Mouse (Mus musculus): ENCODE measurements around the gene Cma2. TPM values are rescaled to one million over a fixed set of nuclear protein-coding genes. Genes with fewer than 3 reads are reported as not detected.
"Not testable (repeated sequence)": the region's sequence is repeated elsewhere in the genome, so short reads cannot be mapped to it uniquely, and the experiment has no call there.

The Cma2 gene
- polyA plus RNA-seq, 1 experiment = not detected

- no peak overlapping the region for H3K4me3 ChIP-seq (ENCODE audit: low read depth, low read length)
- no peaks in the 10 kb centered on the region for H3K27me3 ChIP-seq (ENCODE audit: control insufficient read depth, insufficient read depth, low read length, poor library complexity, severe bottlenecking)
- no peaks in the 10 kb centered on the region for H3K9me3 ChIP-seq (replicated peaks; ENCODE audit: control insufficient read depth, insufficient read depth, low read length, poor library complexity, severe bottlenecking)
- H3K4me1 ChIP-seq (ENCODE audit: control insufficient read depth, insufficient read depth, low read length) = no peaks in the 10 kb centered on the region
- TF ChIP-seq POLR2A (IDR thresholded peaks at IDR 0.05; ENCODE audit: insufficient read depth, low read length) = no peak
- no peak for TF ChIP-seq EP300 (IDR thresholded peaks at IDR 0.05; ENCODE audit: insufficient read depth, low read depth, low read length)
- no peak for TF ChIP-seq CTCF (IDR thresholded peaks at IDR 0.05; ENCODE audit: low read depth, low read length)
- H3K9ac ChIP-seq (ENCODE audit: low read depth, poor library complexity, severe bottlenecking) = no peak overlapping the region
- H3K36me3 ChIP-seq (ENCODE audit: control insufficient read depth, insufficient read depth, low read length, poor library complexity, severe bottlenecking) = no peaks in the 10 kb centered on the region
- H3K27ac ChIP-seq (ENCODE audit: insufficient read depth, low read length) = no peak overlapping the region
Observed at GRCm38 (mm10) chr14:55946269-55946969, 4.4 kb upstream of the Cma2 start.

DNA sequence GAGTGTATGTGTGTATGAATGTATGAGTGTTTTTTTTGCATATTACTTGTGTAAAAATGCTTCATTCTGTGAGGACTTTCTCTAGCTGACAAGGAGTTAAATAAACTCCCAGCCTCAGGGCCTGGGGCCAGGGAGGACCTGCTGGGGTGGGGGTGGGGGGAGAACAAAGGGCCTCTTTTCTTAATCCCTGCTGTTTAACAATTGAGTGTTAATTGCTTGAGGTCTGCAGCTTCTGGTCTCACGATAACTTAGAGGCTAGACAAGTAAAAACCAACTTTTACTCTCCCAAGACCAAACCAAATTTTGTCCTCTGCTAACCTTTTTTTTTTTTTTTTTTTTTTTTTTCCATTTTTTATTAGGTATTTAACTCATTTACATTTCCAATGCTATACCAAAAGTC, 12.5 kb downstream of the Cma2 start:
- TF ChIP-seq EP300 (IDR thresholded peaks at IDR 0.05; ENCODE audit: insufficient read depth, low read depth, low read length) = peak; percentile 80
- TF ChIP-seq CTCF (IDR thresholded peaks at IDR 0.05; ENCODE audit: low read depth, low read length) = no peak
- no peak overlapping the region for H3K27ac ChIP-seq (ENCODE audit: insufficient read depth, low read length)

GRCm38 (mm10) chr14:55963900-55964299, 13.1 kb downstream of the Cma2 start:
- H3K27me3 ChIP-seq (ENCODE audit: control insufficient read depth, insufficient read depth, low read length, poor library complexity, severe bottlenecking); H3K4me3 ChIP-seq (ENCODE audit: low read depth, low read length); H3K9me3 ChIP-seq (replicated peaks; ENCODE audit: control insufficient read depth, insufficient read depth, low read length, poor library complexity, severe bottlenecking); H3K27ac ChIP-seq (ENCODE audit: insufficient read depth, low read length); H3K9ac ChIP-seq (ENCODE audit: low read depth, poor library complexity, severe bottlenecking); H3K36me3 ChIP-seq (ENCODE audit: control insufficient read depth, insufficient read depth, low read length, poor library complexity, severe bottlenecking); H3K4me1 ChIP-seq (ENCODE audit: control insufficient read depth, insufficient read depth, low read length): not testable (repeated sequence)
- TF ChIP-seq CTCF (IDR thresholded peaks at IDR 0.05; ENCODE audit: low read depth, low read length) = peak; percentile 54

More for the DNA sequence above, 12.5 kb downstream of the Cma2 start:
- no peaks in the 10 kb centered on the region for H3K4me1 ChIP-seq (ENCODE audit: control insufficient read depth, insufficient read depth, low read length)
- H3K27me3 ChIP-seq (ENCODE audit: control insufficient read depth, insufficient read depth, low read length, poor library complexity, severe bottlenecking) = no peaks in the 10 kb centered on the region
- H3K4me3 ChIP-seq (ENCODE audit: low read depth, low read length) = no peak overlapping the region
- no peak overlapping the region for H3K9ac ChIP-seq (ENCODE audit: low read depth, poor library complexity, severe bottlenecking)
- no peaks in the 10 kb centered on the region; the same call in 1 of the 2 replicates for H3K9me3 ChIP-seq (replicated peaks; ENCODE audit: control insufficient read depth, insufficient read depth, low read length, poor library complexity, severe bottlenecking)
- H3K36me3 ChIP-seq (ENCODE audit: control insufficient read depth, insufficient read depth, low read length, poor library complexity, severe bottlenecking) = no peaks in the 10 kb centered on the region

GRCm38 (mm10) chr14:55987464-55987863, 36.7 kb downstream of the Cma2 start:
- H3K9ac ChIP-seq (ENCODE audit: low read depth, poor library complexity, severe bottlenecking); H3K4me1 ChIP-seq (ENCODE audit: control insufficient read depth, insufficient read depth, low read length); H3K4me3 ChIP-seq (ENCODE audit: low read depth, low read length); H3K27ac ChIP-seq (ENCODE audit: insufficient read depth, low read length); H3K27me3 ChIP-seq (ENCODE audit: control insufficient read depth, insufficient read depth, low read length, poor library complexity, severe bottlenecking); H3K36me3 ChIP-seq (ENCODE audit: control insufficient read depth, insufficient read depth, low read length, poor library complexity, severe bottlenecking); H3K9me3 ChIP-seq (replicated peaks; ENCODE audit: control insufficient read depth, insufficient read depth, low read length, poor library complexity, severe bottlenecking): not testable (repeated sequence)

GRCm38 (mm10) chr14:56013147-56013546, 62.4 kb downstream of the Cma2 start:
- Histone ChIP-seq H3K36me3 (ENCODE audit: control insufficient read depth, insufficient read depth, low read length, poor library complexity, severe bottlenecking) (no peaks in the 10 kb centered on the region), H3K4me1 (ENCODE audit: control insufficient read depth, insufficient read depth, low read length) (no peaks in the 10 kb centered on the region), H3K27ac (ENCODE audit: insufficient read depth, low read length) (no peak overlapping the region), H3K9me3 (replicated peaks; ENCODE audit: control insufficient read depth, insufficient read depth, low read length, poor library complexity, severe bottlenecking) (peaks cover 4% of the 10 kb centered on the region), H3K27me3 (ENCODE audit: control insufficient read depth, insufficient read depth, low read length, poor library complexity, severe bottlenecking) (no peaks in the 10 kb centered on the region), H3K9ac (ENCODE audit: low read depth, poor library complexity, severe bottlenecking) (no peak overlapping the region), H3K4me3 (ENCODE audit: low read depth, low read length) (no peak overlapping the region)
- TF ChIP-seq CTCF (IDR thresholded peaks at IDR 0.05; ENCODE audit: low read depth, low read length) = no peak
- TF ChIP-seq POLR2A (IDR thresholded peaks at IDR 0.05; ENCODE audit: insufficient read depth, low read length) = no peak
- no peak for TF ChIP-seq EP300 (IDR thresholded peaks at IDR 0.05; ENCODE audit: insufficient read depth, low read depth, low read length)

DNA sequence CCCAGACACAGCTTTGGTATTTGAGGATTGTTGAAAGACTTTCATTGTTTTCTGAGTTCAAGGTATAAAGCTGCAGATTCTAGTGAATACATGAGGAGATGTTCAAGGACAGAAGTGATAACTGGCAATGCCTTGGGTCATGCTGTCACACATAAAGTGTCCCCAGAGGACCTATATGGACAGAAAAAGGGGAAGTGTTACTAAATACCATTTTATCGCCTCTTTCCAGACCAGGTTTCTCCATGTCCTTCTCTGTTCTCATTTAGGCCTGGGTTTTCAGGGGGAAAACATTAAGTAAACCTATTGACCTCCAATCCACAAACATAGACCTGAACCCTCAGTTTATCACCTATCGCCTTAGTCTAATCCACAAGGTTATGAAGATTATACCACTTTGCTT, 63.1 kb downstream of the Cma2 start:
- H3K4me1 ChIP-seq (ENCODE audit: control insufficient read depth, insufficient read depth, low read length) = no peaks in the 10 kb centered on the region
- no peak overlapping the region for H3K27ac ChIP-seq (ENCODE audit: insufficient read depth, low read length)
- H3K4me3 ChIP-seq (ENCODE audit: low read depth, low read length) = no peak overlapping the region
- no peaks in the 10 kb centered on the region for H3K27me3 ChIP-seq (ENCODE audit: control insufficient read depth, insufficient read depth, low read length, poor library complexity, severe bottlenecking)
- no peaks in the 10 kb centered on the region for H3K9me3 ChIP-seq (replicated peaks; ENCODE audit: control insufficient read depth, insufficient read depth, low read length, poor library complexity, severe bottlenecking)
- no peaks in the 10 kb centered on the region for H3K36me3 ChIP-seq (ENCODE audit: control insufficient read depth, insufficient read depth, low read length, poor library complexity, severe bottlenecking)
- TF ChIP-seq EP300 (IDR thresholded peaks at IDR 0.05; ENCODE audit: insufficient read depth, low read depth, low read length) = no peak
- no peak for TF ChIP-seq POLR2A (IDR thresholded peaks at IDR 0.05; ENCODE audit: insufficient read depth, low read length)
- no peak for TF ChIP-seq CTCF (IDR thresholded peaks at IDR 0.05; ENCODE audit: low read depth, low read length)
- H3K9ac ChIP-seq (ENCODE audit: low read depth, poor library complexity, severe bottlenecking) = no peak overlapping the region

DNA sequence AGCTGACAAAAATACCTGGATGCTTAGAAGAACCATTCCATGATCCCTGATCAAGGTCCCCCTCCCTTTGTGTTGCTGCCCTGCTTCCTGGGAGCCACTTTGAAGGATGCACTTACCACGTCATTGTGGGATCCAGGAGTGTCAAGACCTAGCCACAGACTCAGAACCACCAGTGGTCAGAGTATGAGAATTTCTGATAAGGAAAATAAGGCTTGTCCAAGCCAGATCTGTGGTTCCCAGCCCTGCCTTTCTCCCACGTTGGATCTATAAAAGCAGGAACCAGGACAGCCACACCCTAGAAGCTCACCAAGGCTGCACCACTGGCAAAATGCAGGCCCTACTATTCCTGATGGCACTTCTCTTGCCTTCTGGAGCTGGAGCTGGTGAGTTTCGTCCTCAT, 66.9 kb downstream of the Cma2 start, which contains the start of gene Mcpt1:
Gene Mcpt1 (plus strand): TSS at position 301 of the 400 bp plus-strand sequence.
- not testable (repeated sequence) for H3K27ac ChIP-seq (ENCODE audit: insufficient read depth, low read length); H3K4me1 ChIP-seq (ENCODE audit: control insufficient read depth, insufficient read depth, low read length); H3K36me3 ChIP-seq (ENCODE audit: control insufficient read depth, insufficient read depth, low read length, poor library complexity, severe bottlenecking); H3K9me3 ChIP-seq (replicated peaks; ENCODE audit: control insufficient read depth, insufficient read depth, low read length, poor library complexity, severe bottlenecking); H3K27me3 ChIP-seq (ENCODE audit: control insufficient read depth, insufficient read depth, low read length, poor library complexity, severe bottlenecking); H3K9ac ChIP-seq (ENCODE audit: low read depth, poor library complexity, severe bottlenecking); H3K4me3 ChIP-seq (ENCODE audit: low read depth, low read length)
